7 mouse cellular contexts compared by ENCODE assay signal in genomic region chr10:78322806-78323205, GRCm38 (mm10). TPM values are rescaled to one million over a fixed set of nuclear protein-coding genes. Genes with fewer than 3 reads are reported as not detected.
A peak's percentile ranks its signal among the peaks of the same experiment; 100 is the strongest.
DNase-seq lines count a peak whose midpoint lies in the region; ATAC-seq and TF ChIP-seq lines count a peak whose summit lies in the region.

No protein-coding gene starts in this region.

- TF ChIP-seq RAD21 in MEL (IDR thresholded peaks at IDR 0.05; ENCODE audit: low read depth, low read length), result peak; percentile 15

- ATAC-seq in hindbrain, postnatal 0 days, result no peak
- ATAC-seq in hindbrain, embryonic 13.5 days (ENCODE audit: low FRiP score), result no peak
- ATAC-seq in liver, embryonic 13.5 days (ENCODE audit: low read depth), result peak; percentile 32; the same call in 1 of the 2 replicates
- ATAC-seq in midbrain, embryonic 15.5 days (replicated peaks), result no peak

- peaks cover 8% of the 10 kb centered on the region; the same call in 1 of the 2 replicates for H3K4me1 ChIP-seq in hindbrain, postnatal 0 days (ENCODE audit: insufficient read depth, low read length)
- peaks cover 37% of the 10 kb centered on the region for H3K4me1 ChIP-seq in hindbrain, embryonic 13.5 days (replicated peaks)
- H3K4me1 ChIP-seq in MEL (ENCODE audit: control insufficient read depth in 1 of 2, insufficient read depth in 2 of 2, low read length in 2 of 2), result no peaks in the 10 kb centered on the region
- no peaks in the 10 kb centered on the region for H3K4me1 ChIP-seq in bone marrow, adult 2 months (ENCODE audit: control insufficient read depth, insufficient read depth, low read length)
- H3K4me1 ChIP-seq in liver, embryonic 13.5 days (replicated peaks), result peaks cover 34% of the 10 kb centered on the region
- no peaks in the 10 kb centered on the region; the same call in 1 of the 2 replicates for H3K4me1 ChIP-seq in midbrain, embryonic 15.5 days

- peak; percentile 47 for TF ChIP-seq CTCF in hindbrain, postnatal 0 days (IDR thresholded peaks at IDR 0.05; ENCODE audit: low read depth)
- TF ChIP-seq CTCF in MEL (IDR thresholded peaks at IDR 0.05 in 2 of 3, conservative IDR thresholded peaks at IDR 0.05 in 1 of 3; ENCODE audit: control insufficient read depth in 1 of 3, insufficient read depth in 1 of 3, low read depth in 2 of 3, low read length in 3 of 3, poor library complexity in 1 of 3, severe bottlenecking in 1 of 3), result peak in 2 of 3 experiments; percentile 10 to 33; a peak in 2 of 6 replicates
- peak; percentile 24; the same call in 1 of the 2 replicates for TF ChIP-seq CTCF in bone marrow, adult 2 months (IDR thresholded peaks at IDR 0.05; ENCODE audit: control insufficient read depth, insufficient read depth, low read length)

- H3K4me2 ChIP-seq in hindbrain, postnatal 0 days (ENCODE audit: low read depth, low read length), result no peak overlapping the region
- H3K4me2 ChIP-seq in hindbrain, embryonic 13.5 days, result no peak overlapping the region
- H3K4me2 ChIP-seq in liver, embryonic 13.5 days, result no peak overlapping the region
- H3K4me2 ChIP-seq in midbrain, embryonic 15.5 days, result no peak overlapping the region

- H3K27ac ChIP-seq in hindbrain, postnatal 0 days, result 0 out of 2 replicates have a peak overlapping the region, but pooled peaks have one; percentile 20
- H3K27ac ChIP-seq in hindbrain, embryonic 13.5 days, result no peak overlapping the region
- no peak overlapping the region for H3K27ac ChIP-seq in MEL (ENCODE audit: control insufficient read depth, low read depth, low read length)
- no peak overlapping the region for H3K27ac ChIP-seq in bone marrow, adult 2 months (ENCODE audit: control insufficient read depth, insufficient read depth, low read depth, low read length, poor library complexity)
- H3K27ac ChIP-seq in liver, embryonic 13.5 days, result no peak overlapping the region
- H3K27ac ChIP-seq in midbrain, embryonic 15.5 days, result no peak overlapping the region

- no peaks in the 10 kb centered on the region for H3K27me3 ChIP-seq in hindbrain, postnatal 0 days (ENCODE audit: insufficient read depth, low read length)
- no peaks in the 10 kb centered on the region for H3K27me3 ChIP-seq in hindbrain, embryonic 13.5 days
- peaks cover 1 to 4% of the 10 kb centered on the region in 2 experiments; a peak in 3 of 4 replicates for H3K27me3 ChIP-seq in MEL (ENCODE audit: control insufficient read depth in 1 of 2, insufficient read depth in 2 of 2, low read length in 2 of 2)
- no peaks in the 10 kb centered on the region for H3K27me3 ChIP-seq in liver, embryonic 13.5 days
- no peaks in the 10 kb centered on the region for H3K27me3 ChIP-seq in midbrain, embryonic 15.5 days (replicated peaks)

- peaks cover 7% of the 10 kb centered on the region; the same call in 1 of the 2 replicates for H3K36me3 ChIP-seq in hindbrain, postnatal 0 days (ENCODE audit: insufficient read depth, low read length)
- H3K36me3 ChIP-seq in hindbrain, embryonic 13.5 days, result peaks cover 26% of the 10 kb centered on the region
- no peaks in the 10 kb centered on the region for H3K36me3 ChIP-seq in MEL (ENCODE audit: control insufficient read depth in 1 of 2, insufficient read depth in 2 of 2, low read length in 2 of 2)
- H3K36me3 ChIP-seq in liver, embryonic 13.5 days, result peaks cover 7% of the 10 kb centered on the region; the same call in 1 of the 2 replicates
- H3K36me3 ChIP-seq in midbrain, embryonic 15.5 days (replicated peaks), result 0 out of 2 replicates have a peak, but pooled peaks cover 5% of the 10 kb centered on the region

- TF ChIP-seq POLR2A in MEL (IDR thresholded peaks at IDR 0.05; ENCODE audit: control insufficient read depth in 1 of 2, insufficient read depth in 1 of 2, low read depth in 1 of 2, low read length in 2 of 2, poor library complexity in 1 of 2), result no peak
- TF ChIP-seq POLR2A in bone marrow, adult 2 months (IDR thresholded peaks at IDR 0.05; ENCODE audit: borderline replicate concordance, control insufficient read depth, low read depth, low read length), result no peak

- WGBS in hindbrain, postnatal 0 days, result no CpG with 5 or more reads among the region's 1 CpGs
- WGBS in hindbrain, embryonic 13.5 days, result no CpG with 5 or more reads among the region's 1 CpGs
- WGBS in bone marrow, adult 2 months, result no CpG with 5 or more reads among the region's 1 CpGs
- WGBS in liver, embryonic 13.5 days (ENCODE audit: insufficient replicate concordance), result no CpG with 5 or more reads among the region's 1 CpGs
- no CpG with 5 or more reads among the region's 1 CpGs for WGBS in midbrain, embryonic 15.5 days

- no peak overlapping the region for H3K4me3 ChIP-seq in hindbrain, postnatal 0 days (ENCODE audit: low read length)
- no peak overlapping the region for H3K4me3 ChIP-seq in hindbrain, embryonic 13.5 days
- H3K4me3 ChIP-seq in MEL (ENCODE audit: control insufficient read depth in 1 of 2, insufficient read depth in 1 of 2, low read depth in 2 of 2, low read length in 2 of 2), result no peak overlapping the region
- no peak overlapping the region for H3K4me3 ChIP-seq in bone marrow, adult 2 months (replicated peaks; ENCODE audit: control insufficient read depth, low read depth, low read length)
- no peak overlapping the region for H3K4me3 ChIP-seq in liver, embryonic 13.5 days (replicated peaks)
- H3K4me3 ChIP-seq in midbrain, embryonic 15.5 days, result no peak overlapping the region

- no peaks in the 10 kb centered on the region for H3K9me3 ChIP-seq in hindbrain, postnatal 0 days (ENCODE audit: low read length)
- H3K9me3 ChIP-seq in hindbrain, embryonic 13.5 days, result no peaks in the 10 kb centered on the region
- no peaks in the 10 kb centered on the region for H3K9me3 ChIP-seq in MEL (replicated peaks; ENCODE audit: insufficient read depth, low read length)
- H3K9me3 ChIP-seq in liver, embryonic 13.5 days (replicated peaks), result no peaks in the 10 kb centered on the region
- no peaks in the 10 kb centered on the region for H3K9me3 ChIP-seq in midbrain, embryonic 15.5 days

- no peak overlapping the region for H3K9ac ChIP-seq in hindbrain, postnatal 0 days (replicated peaks; ENCODE audit: low read length)
- no peak overlapping the region for H3K9ac ChIP-seq in hindbrain, embryonic 13.5 days
- H3K9ac ChIP-seq in MEL (ENCODE audit: control insufficient read depth, low read depth, low read length, poor library complexity, severe bottlenecking), result no peak overlapping the region
- no peak overlapping the region for H3K9ac ChIP-seq in liver, embryonic 13.5 days
- no peak overlapping the region for H3K9ac ChIP-seq in midbrain, embryonic 15.5 days

- no peak for TF ChIP-seq EP300 in MEL (IDR thresholded peaks at IDR 0.05; ENCODE audit: low read depth in 1 of 2, low read length in 2 of 2)

- H3K79me2 ChIP-seq in MEL (ENCODE audit: control insufficient read depth, insufficient read depth, low read length, poor library complexity), result no peaks in the 10 kb centered on the region

- no peak for DNase-seq in hindbrain, postnatal 0 days (ENCODE audit: low spot score)
- peak; percentile 7 for DNase-seq in MEL (ENCODE audit: low read depth, low spot score)
- no peak for DNase-seq in liver, embryonic 13.5 days
- DNase-seq in left cerebral cortex, adult 11 months (ENCODE audit: low spot score), result no peak

TF ChIP-seq in MEL, 35 proteins besides CTCF, POLR2A, EP300 and RAD21:
- TF ChIP-seq SMC3 (IDR thresholded peaks at IDR 0.05; ENCODE audit: low read depth, low read length), result peak; percentile 32
- no peak for TF ChIP-seq USF1 (IDR thresholded peaks at IDR 0.05; ENCODE audit: low read depth, low read length)

RNA-seq across cellular contexts. Expression of gene Agpat3, which starts 29.5 kb away (rescaled TPM):
- 123 and 158 TPM in 2 replicates for total RNA-seq in hindbrain, postnatal 0 days (2014; rRNA removed)
- polyA plus RNA-seq in hindbrain, postnatal 0 days (2015; fragmentation: Nextera tagmentation; extraction: Ambion mirVana), result 115 and 117 TPM in 2 replicates
- 51.2 and 54.4 TPM in 2 replicates for polyA plus RNA-seq in hindbrain, embryonic 13.5 days (2015; fragmentation: Nextera tagmentation; extraction: Ambion mirVana)
- total RNA-seq in MEL (2012; rRNA removed), result not detected in 2 replicates
- polyA plus RNA-seq in MEL (2012; ENCODE audit: insufficient read depth in 1 of 2, insufficient read length in 2 of 2, low read depth in 1 of 2, low replicate concordance in 2 of 2, missing spikeins in 1 of 2), result under 1 TPM in 1 of 2 experiments, not detected in 1; 0.07 TPM
- 15.4 and 21.4 TPM in 2 replicates for polyA plus RNA-seq in bone marrow, adult 2 months (2011; ENCODE audit: insufficient read depth, insufficient read length, low replicate concordance, missing spikeins)
- 18.1 and 19.5 TPM in 2 replicates for polyA plus RNA-seq in liver, embryonic 13.5 days (2015; fragmentation: Nextera tagmentation; extraction: Ambion mirVana)
- 73.4 and 77.7 TPM in 2 replicates for polyA plus RNA-seq in midbrain, embryonic 15.5 days (2015; fragmentation: Nextera tagmentation; extraction: Ambion mirVana)

Comparison
In these comparisons a context has a peak if more than half of its experiments do, and no peak if none do; other contexts are left out.
1. RNA of gene Agpat3, which starts 29.5 kb away (polyA plus RNA-seq): 115 to 117 TPM in hindbrain, postnatal 0 days, 73.4 to 77.7 TPM in midbrain, embryonic 15.5 days, 51.2 to 54.4 TPM in hindbrain, embryonic 13.5 days, 15.4 to 21.4 TPM in bone marrow, adult 2 months and 18.1 to 19.5 TPM in liver, embryonic 13.5 days; 0.07 TPM in MEL; every median in the first group is over 10 times any median in the second.
2. Peak in every context shown above with its lines, with median percentiles within 50 percentile points of each other: CTCF ChIP-seq.